Mouse (Mus musculus) hindbrain, embryonic 12.5 days (tissue): ENCODE data around the gene Gm43951. TPM values are rescaled to one million over a fixed set of nuclear protein-coding genes. Genes with fewer than 3 reads are reported as not detected.

Source experiments
- ATAC-seq: fragments of 200-750 bp; cut with Nextera tagmentation; 2 replicates; pipeline ENCODE4 v1.8.0; 2017; ENCODE audit warnings: moderate TSS enrichment; ENCODE audit not compliant: low FRiP score
- H3K27ac ChIP-seq: fragments of 300-500 bp; sonication (generic); 2 replicates; pipeline ENCODE4 v1.5.1; 2016; ENCODE audit warnings: mild to moderate bottlenecking
- H3K27me3 ChIP-seq: fragments of 300-500 bp; sonication (generic); 2 replicates; pipeline ENCODE4 v1.6.1; 2016; ENCODE audit warnings: mild to moderate bottlenecking
- H3K36me3 ChIP-seq: fragments of 300-500 bp; sonication (generic); 2 replicates; pipeline ENCODE4 v1.6.1; 2016; ENCODE audit warnings: mild to moderate bottlenecking
- H3K4me1 ChIP-seq: fragments of 300-500 bp; sonication (generic); 2 replicates; pipeline ENCODE4 v1.6.1; 2016
- H3K4me2 ChIP-seq: fragments of 300-500 bp; sonication (generic); replicated peaks from 2 replicates; pipeline ENCODE4 v1.6.1; 2016; ENCODE audit warnings: mild to moderate bottlenecking
- H3K4me3 ChIP-seq: fragments of 300-500 bp; sonication (generic); 2 replicates; pipeline ENCODE4 v1.5.1; 2016; ENCODE audit warnings: mild to moderate bottlenecking
- H3K9ac ChIP-seq: fragments of 300-500 bp; sonication (generic); 2 replicates; pipeline ENCODE4 v1.6.1; 2016; ENCODE audit warnings: mild to moderate bottlenecking, moderate library complexity
- H3K9me3 ChIP-seq: fragments of 300-500 bp; sonication (generic); replicated peaks from 2 replicates; pipeline ENCODE4 v1.6.1; 2016; ENCODE audit warnings: mild to moderate bottlenecking
- WGBS: fragments of 180-500 bp; shearing (Covaris S2); methylation state at CpG from one replicate; pipeline ENCODE4 v1.1.7; 2016; 5-methylcytosine and 5-hydroxymethylcytosine counted together
- polyA plus RNA-seq: library from polyadenylated mRNA; unstranded; fragments of >200 nt; fragmentation: Nextera tagmentation; extraction: Ambion mirVana; gene quantifications from 2 replicates; pipeline ENCODE4 v1.2.1, GENCODE M21; 2016

Gm43951 gene
- polyA plus RNA-seq, 1 experiment from 2014 or later: 1.1 TPM

DNA sequence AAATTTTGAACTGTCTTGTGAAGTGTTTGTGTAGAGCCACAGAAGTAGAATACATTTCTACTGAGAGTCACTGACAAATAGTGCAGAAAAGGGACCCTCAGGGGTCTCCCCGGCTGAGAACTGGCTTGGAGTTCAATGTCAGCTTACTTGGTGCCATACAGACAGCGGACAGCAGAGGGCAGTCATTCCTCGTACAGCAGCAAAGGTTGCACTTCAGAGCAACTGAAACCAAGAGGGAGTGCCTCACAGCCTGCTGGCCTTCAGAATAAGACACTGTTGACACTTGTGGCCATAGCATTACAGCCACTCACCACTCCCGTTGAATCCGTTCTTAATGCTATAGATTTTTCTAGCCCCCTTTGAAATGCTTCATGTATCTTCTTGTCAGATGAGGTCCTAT, 18.2 kb upstream of the Gm43951 start:
- WGBS: 21% methylated on average over 5 of the region's 5 CpGs
- H3K27ac ChIP-seq: no peak overlapping the region
- no peak for ATAC-seq
- no peaks in the 10 kb centered on the region for H3K27me3 ChIP-seq
- H3K4me3 ChIP-seq: no peak overlapping the region
- H3K9me3 ChIP-seq: no peaks in the 10 kb centered on the region
- H3K4me2 ChIP-seq: no peak overlapping the region
- H3K9ac ChIP-seq: no peak overlapping the region
- H3K4me1 ChIP-seq: peaks cover 11% of the 10 kb centered on the region
- no peaks in the 10 kb centered on the region for H3K36me3 ChIP-seq

DNA sequence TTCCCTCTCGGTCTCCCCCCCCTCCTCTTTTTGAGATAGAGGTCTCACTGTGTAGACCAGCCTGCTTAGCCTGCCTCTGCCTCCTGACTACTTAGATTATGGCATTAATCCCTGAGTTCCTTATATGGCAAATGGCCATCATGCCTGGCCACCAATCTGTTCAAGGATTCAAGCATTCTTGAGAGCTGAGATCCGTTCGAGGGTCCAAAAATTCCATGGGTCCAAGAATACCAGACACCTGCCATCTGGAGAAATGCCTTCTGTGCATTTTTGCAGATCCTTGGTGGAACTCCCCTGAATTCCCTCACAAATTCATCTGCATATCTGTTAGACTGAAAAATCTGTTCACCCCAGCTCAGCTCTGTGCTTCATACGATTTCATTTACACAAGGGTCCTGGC, 16.8 kb upstream of the Gm43951 start:
- Histone ChIP-seq H3K4me3 (no peak overlapping the region), H3K36me3 (no peaks in the 10 kb centered on the region), H3K9ac (no peak overlapping the region), H3K9me3 (no peaks in the 10 kb centered on the region), H3K27ac (no peak overlapping the region), H3K27me3 (no peaks in the 10 kb centered on the region), H3K4me1 (peaks cover 11% of the 10 kb centered on the region), H3K4me2 (no peak overlapping the region)
- no peak for ATAC-seq
- 82% methylated on average over 4 of the region's 4 CpGs for WGBS

DNA sequence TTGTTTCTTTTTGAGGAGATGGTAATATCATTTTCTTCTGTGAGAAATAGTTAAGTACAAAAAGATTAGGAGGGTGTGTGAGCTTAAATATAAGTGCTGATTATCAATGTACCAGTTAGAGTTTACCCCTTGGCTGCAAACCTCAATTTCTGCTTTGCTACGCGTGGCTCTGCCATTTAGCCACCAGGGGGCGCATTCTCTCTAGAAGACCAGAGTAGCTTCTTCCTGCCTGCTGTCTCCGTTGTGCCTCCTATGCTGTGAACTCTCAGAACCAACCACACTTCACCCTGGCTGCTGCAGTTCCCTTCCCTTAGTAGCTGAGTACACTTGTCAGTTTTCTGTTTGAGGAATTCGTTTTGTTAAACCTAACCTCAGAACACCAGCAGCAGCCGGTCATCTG, 14.6 kb upstream of the Gm43951 start:
- Histone ChIP-seq H3K4me2 (no peak overlapping the region), H3K4me3 (no peak overlapping the region), H3K27me3 (no peaks in the 10 kb centered on the region), H3K4me1 (peaks cover 13% of the 10 kb centered on the region), H3K36me3 (no peaks in the 10 kb centered on the region), H3K27ac (no peak overlapping the region), H3K9ac (no peak overlapping the region), H3K9me3 (no peaks in the 10 kb centered on the region)
- WGBS: 16% methylated on average over 6 of the region's 6 CpGs
- no peak for ATAC-seq

DNA sequence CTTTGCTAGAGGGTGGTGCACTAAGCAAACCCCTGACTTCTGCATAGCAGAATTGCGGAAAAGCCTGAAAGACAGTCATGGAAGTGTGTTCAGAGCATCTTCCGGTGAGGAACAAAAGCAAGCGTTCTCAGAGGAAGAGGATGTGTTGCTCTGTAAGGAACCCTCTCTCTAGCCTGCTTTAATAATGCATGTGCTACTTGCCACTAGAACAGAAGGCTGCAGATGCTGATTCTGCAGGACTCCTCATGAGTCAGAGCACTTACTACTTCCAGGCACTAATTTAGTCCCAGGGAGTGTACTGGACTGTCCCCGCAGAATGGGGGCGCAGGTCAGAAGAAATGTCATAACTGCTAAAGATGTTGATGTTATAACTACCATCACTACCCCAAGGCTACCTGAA, 10.5 kb upstream of the Gm43951 start:
- no peak for ATAC-seq
- H3K4me2 ChIP-seq: peak overlapping the region; percentile 19; the same call in 1 of the 2 replicates
- 87% methylated on average over 5 of the region's 5 CpGs for WGBS
- H3K27ac ChIP-seq: no peak overlapping the region
- H3K4me3 ChIP-seq: no peak overlapping the region
- no peaks in the 10 kb centered on the region for H3K27me3 ChIP-seq
- H3K9me3 ChIP-seq: no peaks in the 10 kb centered on the region
- H3K36me3 ChIP-seq: no peaks in the 10 kb centered on the region
- H3K4me1 ChIP-seq: peaks cover 20% of the 10 kb centered on the region
- H3K9ac ChIP-seq: no peak overlapping the region

DNA sequence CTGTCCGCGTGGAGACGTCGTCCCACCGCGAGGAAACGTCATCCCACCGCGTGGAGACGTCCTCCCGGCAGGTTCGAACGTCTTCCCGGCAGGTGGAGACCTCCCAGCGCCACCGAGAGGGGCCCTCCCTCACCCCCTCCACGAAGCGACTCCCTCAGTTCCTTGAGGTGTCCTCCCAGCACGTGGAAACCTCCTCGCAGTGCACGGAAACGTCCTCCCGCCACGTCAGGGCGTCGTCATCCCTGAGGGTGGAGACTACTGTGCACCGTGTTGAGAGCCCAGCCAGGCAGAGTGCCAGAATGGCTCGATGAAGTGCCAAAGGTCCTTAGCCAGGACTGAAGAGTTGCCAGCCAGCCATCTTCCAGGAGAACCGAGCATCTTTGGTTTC, 8.8 kb upstream of the Gm43951 start, which contains the start of gene Med31:
TSS of gene Med31 (minus strand) at position 183 of the 388 bp plus-strand sequence.
- Histone ChIP-seq H3K27me3 (no peaks in the 10 kb centered on the region), H3K36me3 (peaks cover 14% of the 10 kb centered on the region), H3K9me3 (no peaks in the 10 kb centered on the region), H3K4me2 (peak within 1 kb of the TSS; percentile 90), H3K4me1 (peaks cover 20% of the 10 kb centered on the region), H3K27ac (peak within 1 kb of the TSS; percentile 78), H3K4me3 (peak within 1 kb of the TSS; percentile 79), H3K9ac (peak within 1 kb of the TSS; percentile 84)
- peak; percentile 86 for ATAC-seq
- WGBS: 3% methylated on average over 29 of the region's 29 CpGs

DNA sequence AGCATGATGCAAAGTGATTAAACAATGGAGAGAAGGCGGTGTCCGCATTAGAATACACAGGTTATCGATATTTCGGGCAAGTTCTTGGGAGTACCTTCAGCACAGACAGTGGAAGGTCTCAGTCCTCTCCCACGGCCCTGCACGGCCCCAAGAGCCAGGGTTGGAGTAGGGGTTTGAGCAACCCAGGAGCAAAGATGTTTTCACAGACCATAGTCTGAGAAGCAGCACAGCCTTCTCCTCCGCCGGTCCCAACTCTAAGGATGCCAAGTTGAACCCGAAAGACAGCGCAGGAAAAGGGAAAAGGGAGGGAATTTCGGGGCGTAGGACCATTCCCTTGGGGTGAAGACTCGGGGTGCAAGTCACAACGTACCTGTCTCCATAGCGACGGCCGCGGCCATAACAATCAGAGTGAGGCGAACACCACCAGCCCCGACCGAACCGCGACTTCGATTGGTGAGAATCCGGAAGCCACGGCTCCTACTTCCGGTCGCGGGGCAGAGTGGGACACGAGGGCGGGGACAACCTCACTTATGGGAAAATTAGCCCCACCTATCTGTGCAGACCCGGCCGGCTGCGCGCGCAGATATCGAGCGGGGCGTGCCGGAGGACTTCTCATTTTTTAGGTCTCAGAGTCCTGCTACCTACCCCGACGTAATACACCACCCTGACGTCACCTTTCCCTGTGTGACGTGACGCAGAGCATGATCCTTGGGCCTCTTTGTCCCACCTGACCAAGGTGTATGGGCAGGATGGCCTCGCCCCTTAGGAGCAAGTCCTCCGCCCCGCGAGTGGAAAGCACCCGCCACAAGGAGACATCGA, 8.2 kb upstream of the Gm43951 start:
- WGBS: under 1% methylated on average over 51 of the region's 51 CpGs
- ATAC-seq: peak; percentile 97

DNA sequence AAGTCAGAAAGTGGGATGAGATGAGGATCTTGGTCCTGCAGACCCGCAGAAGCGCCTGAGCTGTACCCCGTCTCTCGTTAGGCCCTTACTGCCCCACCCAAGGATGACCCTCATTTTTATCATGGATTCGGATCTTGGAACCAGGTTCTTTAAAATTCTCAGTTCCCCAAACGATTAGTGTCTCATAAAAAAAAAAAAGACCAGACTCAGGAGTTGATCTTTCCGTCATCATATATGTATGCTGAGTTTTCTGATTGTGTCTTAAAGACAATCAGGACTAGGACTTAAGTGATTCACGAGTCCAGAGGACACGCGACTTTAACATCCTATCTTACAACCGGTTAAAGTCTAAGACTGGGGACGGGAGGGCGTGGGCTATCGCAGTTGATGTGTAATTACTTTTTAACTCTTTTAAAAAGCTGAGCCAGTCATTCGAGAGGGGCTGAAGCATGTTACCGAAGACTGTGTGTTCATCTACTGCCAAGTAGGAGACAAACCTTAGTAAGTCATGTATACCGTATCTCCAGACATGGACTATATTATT, 1.3 kb upstream of the Gm43951 start:
- H3K36me3 ChIP-seq: peaks cover 25% of the 10 kb centered on the region
- H3K4me2 ChIP-seq: peak overlapping the region; percentile 89
- WGBS: 21% methylated on average over 17 of the region's 17 CpGs
- peak overlapping the region; percentile 87 for H3K4me3 ChIP-seq
- no peaks in the 10 kb centered on the region for H3K27me3 ChIP-seq
- peaks cover 21% of the 10 kb centered on the region for H3K4me1 ChIP-seq
- H3K27ac ChIP-seq: peak overlapping the region; percentile 79; the same call in 1 of the 2 replicates
- ATAC-seq: no peak
- H3K9ac ChIP-seq: peak overlapping the region; percentile 90
- no peaks in the 10 kb centered on the region for H3K9me3 ChIP-seq

More for the DNA sequence above, 8.2 kb upstream of the Gm43951 start:
- peak overlapping the region; percentile 84 for H3K9ac ChIP-seq
- H3K36me3 ChIP-seq: peaks cover 20% of the 10 kb centered on the region
- H3K4me1 ChIP-seq: peaks cover 20% of the 10 kb centered on the region
- H3K27ac ChIP-seq: peak overlapping the region; percentile 78
- peak overlapping the region; percentile 79 for H3K4me3 ChIP-seq
- H3K9me3 ChIP-seq: no peaks in the 10 kb centered on the region
- H3K4me2 ChIP-seq: peak overlapping the region; percentile 90
- no peaks in the 10 kb centered on the region for H3K27me3 ChIP-seq

DNA sequence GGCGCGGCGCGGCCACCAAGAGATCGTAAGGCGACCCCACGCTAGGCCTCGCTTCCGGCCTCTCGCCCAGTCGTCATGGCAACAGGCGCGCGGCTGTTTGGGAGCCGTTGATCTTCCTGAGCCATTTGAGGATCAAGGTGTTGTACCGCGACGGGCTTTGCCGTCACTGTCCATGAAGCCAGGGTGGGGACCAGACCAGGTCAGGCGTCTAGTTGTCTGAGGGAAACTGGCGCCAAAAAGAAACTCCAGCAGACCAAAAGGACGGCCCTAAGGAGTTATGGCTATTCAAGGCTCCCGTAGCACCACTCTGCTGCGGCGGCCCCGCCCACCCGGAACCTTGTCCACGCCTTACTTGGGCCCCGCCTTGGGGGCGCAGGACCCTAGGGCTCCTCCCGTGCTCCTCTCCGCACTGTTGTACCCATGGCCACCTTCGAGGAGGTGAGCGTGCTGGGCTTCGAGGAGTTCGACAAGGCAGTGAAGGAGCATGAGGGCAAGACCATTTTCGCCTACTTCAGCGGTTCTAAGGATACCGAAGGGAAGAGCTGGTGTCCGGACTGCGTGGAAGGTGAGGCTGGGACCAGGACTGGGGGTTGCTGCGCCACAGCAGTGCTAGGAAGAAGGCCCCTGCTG, 679 bp upstream of the Gm43951 start, which contains the start of the genes 4933427D14Rik and Txndc17:
TSS of gene 4933427D14Rik (minus strand) at position 256 of the 630 bp plus-strand sequence.
TSS of gene Txndc17 (plus strand) at position 344 of the 630 bp plus-strand sequence.
- peaks cover 26% of the 10 kb centered on the region for H3K36me3 ChIP-seq
- no peaks in the 10 kb centered on the region for H3K27me3 ChIP-seq
- peak within 1 kb of the TSS; percentile 79 for H3K27ac ChIP-seq
- H3K4me3 ChIP-seq: peak within 1 kb of the TSS; percentile 87
- ATAC-seq: peak; percentile 94
- H3K9ac ChIP-seq: peak within 1 kb of the TSS; percentile 90
- under 1% methylated on average over 42 of the region's 42 CpGs for WGBS
- H3K4me1 ChIP-seq: peaks cover 21% of the 10 kb centered on the region
- peak within 1 kb of the TSS; percentile 89 for H3K4me2 ChIP-seq
- no peaks in the 10 kb centered on the region for H3K9me3 ChIP-seq

DNA sequence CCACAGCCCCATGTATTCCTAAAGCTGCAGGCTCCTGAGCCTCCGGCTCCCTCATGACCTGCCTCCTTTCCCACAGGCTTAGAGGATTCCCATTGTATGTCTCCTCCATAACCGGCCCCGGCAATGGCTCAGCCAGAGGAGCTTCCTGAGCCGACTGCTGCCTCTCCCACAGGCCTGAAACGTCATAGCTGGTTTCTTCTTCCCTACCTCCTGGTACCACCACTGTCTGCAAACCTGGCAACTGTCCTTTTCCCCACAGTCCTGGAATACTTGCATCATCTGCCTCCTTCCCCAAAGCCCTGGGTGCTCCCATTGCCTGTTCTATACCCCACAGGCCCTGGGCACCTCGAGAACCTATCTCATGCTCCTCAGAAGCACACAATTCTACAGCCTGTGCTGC, 1.4 kb downstream of the Gm43951 start:
- no peak for ATAC-seq
- Histone ChIP-seq H3K4me3 (peak overlapping the region; percentile 87; the same call in 1 of the 2 replicates), H3K27me3 (no peaks in the 10 kb centered on the region), H3K9me3 (no peaks in the 10 kb centered on the region), H3K9ac (peak overlapping the region; percentile 90; the same call in 1 of the 2 replicates), H3K4me2 (peak overlapping the region; percentile 89), H3K36me3 (peaks cover 25% of the 10 kb centered on the region), H3K27ac (no peak overlapping the region), H3K4me1 (peaks cover 21% of the 10 kb centered on the region)
- WGBS: 87% methylated on average over 6 of the region's 6 CpGs

DNA sequence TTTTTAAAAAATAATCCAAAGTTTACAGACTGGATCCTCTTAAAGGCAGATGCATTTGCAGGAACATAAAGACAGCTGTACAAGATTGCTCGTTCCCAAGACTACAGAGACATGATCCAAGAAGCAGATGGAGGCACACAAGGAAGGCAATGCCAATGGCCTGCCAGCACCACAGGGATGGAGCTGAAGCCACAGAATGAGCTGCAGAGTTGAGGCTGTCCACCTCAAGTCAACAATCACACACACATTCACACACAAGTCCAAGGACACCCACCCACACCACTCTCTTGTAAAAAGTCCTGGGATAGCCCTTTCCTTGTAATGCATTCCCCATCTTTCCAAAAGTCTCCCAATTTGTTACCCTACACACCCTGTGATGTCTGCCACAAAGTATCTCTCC, 3.2 kb downstream of the Gm43951 start:
- H3K4me2 ChIP-seq: no peak overlapping the region
- H3K9me3 ChIP-seq: no peaks in the 10 kb centered on the region
- H3K4me1 ChIP-seq: peaks cover 21% of the 10 kb centered on the region
- no peak overlapping the region for H3K9ac ChIP-seq
- no peaks in the 10 kb centered on the region for H3K27me3 ChIP-seq
- no peak for ATAC-seq
- H3K27ac ChIP-seq: no peak overlapping the region
- 87% methylated on average over 1 of the region's 1 CpGs for WGBS
- peaks cover 21% of the 10 kb centered on the region for H3K36me3 ChIP-seq
- no peak overlapping the region for H3K4me3 ChIP-seq

DNA sequence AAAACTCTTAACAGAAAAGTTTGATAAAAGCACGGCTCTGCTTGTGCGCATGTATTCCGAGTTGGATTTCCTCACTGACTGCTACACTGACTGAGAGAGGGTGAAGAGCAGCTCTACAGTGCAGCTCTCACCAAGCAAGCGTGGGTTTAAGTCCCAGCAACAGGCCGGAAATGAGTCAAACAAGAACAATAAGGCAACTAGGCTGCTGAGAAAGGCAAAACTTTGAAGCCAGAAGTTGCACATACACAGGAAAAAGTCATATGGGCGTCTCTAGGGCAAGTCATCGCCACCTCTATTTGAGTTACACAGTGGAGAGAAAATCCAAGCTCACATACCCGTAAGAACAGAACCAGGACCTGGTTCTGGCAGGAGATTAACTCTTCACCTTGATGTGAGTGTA, 10.1 kb downstream of the Gm43951 start:
- Histone ChIP-seq H3K36me3 (peaks cover 36% of the 10 kb centered on the region), H3K9ac (no peak overlapping the region), H3K4me2 (no peak overlapping the region), H3K27me3 (no peaks in the 10 kb centered on the region), H3K9me3 (no peaks in the 10 kb centered on the region), H3K4me1 (no peaks in the 10 kb centered on the region), H3K4me3 (no peak overlapping the region), H3K27ac (no peak overlapping the region)
- no peak for ATAC-seq
- 92% methylated on average over 8 of the region's 8 CpGs for WGBS

DNA sequence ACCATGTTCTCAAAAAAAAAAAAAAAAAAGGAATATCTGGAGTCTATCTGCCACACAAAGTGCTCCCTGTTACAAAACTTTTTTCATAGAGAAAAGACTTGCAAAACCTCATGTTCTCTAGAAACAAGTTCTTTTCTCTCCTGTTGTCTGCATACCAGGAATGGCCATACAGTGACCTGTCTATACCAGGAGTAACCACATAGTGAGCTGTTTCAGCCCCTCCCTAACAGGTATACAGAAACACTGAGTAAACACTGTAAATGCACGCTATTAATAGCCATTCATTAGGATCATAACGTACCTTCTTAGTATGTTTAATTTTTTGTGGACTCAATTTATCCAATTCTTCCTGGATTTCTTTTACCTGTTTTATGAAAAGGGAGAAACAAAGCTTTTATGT, 12.4 kb downstream of the Gm43951 start:
- no peaks in the 10 kb centered on the region for H3K9me3 ChIP-seq
- H3K27me3 ChIP-seq: no peaks in the 10 kb centered on the region
- 92% methylated on average over 2 of the region's 2 CpGs for WGBS
- H3K9ac ChIP-seq: no peak overlapping the region
- no peak overlapping the region for H3K4me2 ChIP-seq
- no peak overlapping the region for H3K27ac ChIP-seq
- no peak overlapping the region for H3K4me3 ChIP-seq
- H3K4me1 ChIP-seq: no peaks in the 10 kb centered on the region
- peaks cover 47% of the 10 kb centered on the region for H3K36me3 ChIP-seq
- ATAC-seq: no peak
